Mouse (Mus musculus): Measurements from ENCODE around the gene Tnrc6c.

Tnrc6c gene

GRCm38 (mm10) chr11:117794035-117794551, 140.0 kb downstream of the Tnrc6c start:
- no peak for DNase-seq

DNA sequence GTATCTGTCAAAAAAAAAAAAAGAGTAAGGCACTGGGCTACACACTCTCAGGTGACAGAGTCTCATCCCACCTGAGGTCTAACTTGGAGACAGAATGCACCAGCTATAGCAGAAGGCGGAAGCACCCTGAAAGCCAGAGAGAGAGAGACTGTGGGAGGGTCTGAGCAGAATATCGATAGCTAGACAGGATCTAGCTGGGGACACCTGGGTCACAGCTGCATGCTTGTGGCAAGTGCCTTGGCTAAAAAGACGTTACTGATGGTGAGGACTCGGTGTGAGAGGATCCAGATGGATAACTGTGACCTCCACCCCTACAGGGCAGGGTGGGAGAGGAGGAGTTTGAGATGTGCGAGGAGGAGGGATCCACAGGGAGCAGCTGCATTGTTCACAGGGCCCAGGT, 142.9 kb downstream of the Tnrc6c start:
- DNase-seq, result no peak

DNA sequence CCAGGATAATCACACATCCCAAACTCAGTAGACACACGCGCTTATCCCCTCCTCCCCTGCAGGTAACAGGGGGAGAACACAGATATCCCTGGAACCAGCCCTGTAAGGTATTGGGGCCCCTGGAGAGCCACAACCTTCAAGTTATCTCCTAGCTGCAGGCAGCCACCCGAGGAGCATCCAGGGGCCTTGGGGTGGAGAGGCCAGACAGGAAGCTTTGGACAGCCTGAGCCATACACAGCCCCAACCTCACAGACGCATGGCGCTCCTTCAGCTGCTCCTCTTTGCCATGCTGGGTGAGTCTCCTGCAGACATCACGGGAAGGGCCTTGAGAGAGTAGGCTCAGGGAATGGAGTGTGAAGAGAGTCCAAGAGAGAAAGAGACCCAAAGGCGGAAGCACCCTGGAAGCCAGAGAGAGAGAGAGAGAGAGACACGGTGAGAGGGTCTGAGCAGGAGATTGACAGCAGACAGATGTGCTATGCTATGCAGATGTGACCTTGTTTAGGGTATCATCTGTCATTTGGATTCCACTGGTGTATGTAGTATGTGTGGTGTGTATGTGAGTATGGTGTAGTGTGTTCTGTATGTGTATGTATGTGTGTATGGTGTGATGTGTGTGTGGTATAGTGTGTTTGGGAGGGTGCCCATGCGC, 143.5 kb downstream of the Tnrc6c start, which contains the start of gene 6030468B19Rik:
Gene 6030468B19Rik, plus strand, starts transcription at position 150 of the 649 bp plus-strand sequence.
- no peak for DNase-seq

DNA sequence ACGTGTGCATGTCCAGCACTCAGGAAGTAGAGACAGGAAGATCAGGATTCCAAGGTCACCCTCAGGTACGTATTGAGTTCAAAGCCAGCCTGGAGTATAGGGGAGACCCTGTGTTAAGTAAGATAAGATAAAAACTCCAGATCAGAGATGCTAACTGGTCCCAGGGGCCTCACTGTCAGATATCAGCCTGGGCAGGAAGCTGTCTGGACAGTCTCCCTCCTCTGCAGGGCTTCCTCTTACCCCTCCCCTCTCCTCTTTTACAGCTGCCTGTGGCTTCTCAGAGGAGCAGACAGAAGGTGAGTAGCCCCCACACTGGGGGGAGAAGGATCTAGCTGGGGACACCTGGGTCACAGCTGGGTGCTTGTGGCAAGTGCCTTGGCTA, 144.1 kb downstream of the Tnrc6c start:
- no peak for DNase-seq

- DNase-seq, result no peak
Observed at GRCm38 (mm10) chr11:117799174-117799573, 145.1 kb downstream of the Tnrc6c start.

- DNase-seq, result no peak
Observed at GRCm38 (mm10) chr11:117800038-117800437, 145.9 kb downstream of the Tnrc6c start.

- no peak for DNase-seq
Observed at GRCm38 (mm10) chr11:117801650-117802049, 147.6 kb downstream of the Tnrc6c start.

- DNase-seq, result no peak
Observed at GRCm38 (mm10) chr11:117803166-117803688, 149.1 kb downstream of the Tnrc6c start.

GRCm38 (mm10) chr11:117806781-117807180, 152.7 kb downstream of the Tnrc6c start:
- no peak for DNase-seq

DNA sequence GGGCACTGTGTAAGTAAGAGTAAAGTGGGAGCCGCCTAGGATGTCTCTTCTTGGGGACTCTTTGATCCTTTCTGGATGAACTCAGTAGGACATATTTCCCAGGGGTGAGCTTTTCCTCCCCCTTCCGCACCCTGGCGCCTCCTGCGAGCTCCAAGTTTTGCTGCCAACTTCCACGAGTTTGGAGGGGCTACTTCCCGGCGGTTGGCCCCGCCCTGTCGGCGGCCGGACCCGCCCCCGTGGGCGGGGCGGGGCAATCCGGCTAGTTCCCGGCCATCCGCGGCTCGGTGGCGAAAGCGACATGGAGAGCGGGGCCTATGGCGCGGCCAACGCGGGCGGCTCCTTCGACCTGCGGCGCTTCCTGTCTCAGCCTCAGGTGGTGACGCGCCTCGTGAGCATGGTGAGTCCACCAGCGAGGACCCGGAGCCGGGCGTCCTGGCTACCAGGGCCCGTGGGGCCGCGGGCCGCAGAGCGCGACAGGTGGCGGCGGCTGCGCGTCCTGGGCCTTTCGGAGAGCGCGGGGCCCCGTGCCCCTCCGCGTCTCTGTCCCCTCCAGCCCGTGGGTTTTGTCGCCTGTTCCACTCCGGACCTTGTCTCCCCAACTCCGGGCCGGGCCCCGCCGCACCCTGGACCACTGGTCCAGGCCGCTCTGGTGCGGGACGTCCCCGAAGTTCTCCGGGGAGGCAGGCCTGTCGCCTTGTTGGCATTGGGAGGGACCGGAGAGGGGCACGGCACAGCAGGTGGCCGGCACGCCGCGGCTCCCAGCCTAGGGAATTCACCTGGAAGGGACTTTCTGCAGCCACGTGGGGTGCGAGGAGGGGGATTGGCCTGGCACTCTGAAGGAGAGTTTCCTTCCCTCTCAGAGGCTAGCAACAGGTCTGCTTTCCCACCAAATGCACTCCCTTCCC, 155.6 kb downstream of the Tnrc6c start, which contains the start of the genes Gm20708 and Syngr2:
Gene Gm20708, plus strand, starts transcription at position 262 of the 905 bp plus-strand sequence.
Gene Syngr2, plus strand, starts transcription at position 262 of the 905 bp plus-strand sequence.
- DNase-seq, result peak; percentile 57 to 75

DNA sequence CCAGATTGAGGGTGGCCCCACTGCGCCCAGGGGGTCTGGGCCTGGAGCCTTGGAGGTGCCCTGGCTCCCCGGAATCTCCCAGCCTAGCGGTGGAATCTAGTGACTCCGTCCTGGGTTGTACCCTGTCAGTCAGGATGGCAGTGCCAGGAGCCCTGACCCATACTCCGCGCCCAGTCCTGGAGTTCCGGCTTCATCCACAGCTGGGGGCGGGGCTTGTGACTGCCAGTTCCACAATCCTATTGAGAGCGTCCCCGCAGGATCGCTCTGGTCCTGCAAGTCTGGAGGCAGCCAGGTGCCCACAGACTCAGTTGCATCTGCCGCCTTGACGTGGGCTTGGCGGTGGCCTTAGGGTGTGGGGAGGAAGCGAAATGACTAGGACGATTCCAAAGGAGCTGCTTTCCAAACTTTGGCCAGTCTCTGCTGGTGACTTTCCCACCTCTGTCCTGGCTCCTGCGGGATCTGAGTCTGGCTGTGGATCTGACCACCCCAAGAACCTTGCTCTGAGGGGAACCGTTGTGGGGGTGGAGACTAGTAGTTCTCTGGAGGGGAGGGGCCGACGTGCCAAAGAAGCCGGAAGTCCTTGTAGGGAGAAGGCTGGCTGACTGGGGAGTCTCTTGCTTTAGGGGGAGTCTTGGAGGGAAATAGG, 156.4 kb downstream of the Tnrc6c start:
- DNase-seq, result peak; percentile 91 to 93

Data from kidney, adult 8-10 months (tissue).